Comparison of ENCODE assay signal across 27 mouse cellular contexts in the genomic region with DNA sequence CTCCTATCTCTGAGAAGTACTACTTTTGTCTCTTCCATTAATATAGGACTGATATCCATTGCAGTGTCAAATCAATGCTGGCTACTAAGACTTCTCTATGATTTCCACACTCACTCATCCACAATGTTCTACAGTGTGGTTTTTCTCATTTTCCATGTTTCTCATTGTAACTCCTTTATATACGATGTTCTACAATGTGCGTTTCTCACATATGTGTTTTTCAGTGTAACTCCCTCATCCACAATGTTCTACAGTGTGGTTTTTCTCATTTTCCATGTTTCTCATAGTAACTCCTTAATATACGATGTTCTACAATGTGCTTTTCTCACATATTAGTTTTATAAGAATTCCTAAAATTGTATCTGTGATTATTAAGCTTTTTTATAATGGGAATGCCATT. TPM values are rescaled to one million over a fixed set of nuclear protein-coding genes. Genes with fewer than 3 reads are reported as not detected.
DNase-seq lines count a peak whose midpoint lies in the region; ATAC-seq and TF ChIP-seq lines count a peak whose summit lies in the region.
"Had no signal": no experiment of that assay in that cellular context is flagged by ENCODE, and none has a peak within 500 bp of the region (broad histone marks: within the 10 kb centered on the region; RNA-seq: fewer than 3 reads in every experiment).

No protein-coding gene starts in this region.

- H3K27me3 ChIP-seq in forebrain, embryonic 11.5 days (ENCODE audit: control insufficient read depth, insufficient read depth, low read length): no peaks in the 10 kb centered on the region
- H3K27me3 ChIP-seq in forebrain, postnatal 0 days (ENCODE audit: insufficient read depth, low read length): no peaks in the 10 kb centered on the region
- no peaks in the 10 kb centered on the region for H3K27me3 ChIP-seq in midbrain, postnatal 0 days (ENCODE audit: insufficient read depth, low read length)
- no peaks in the 10 kb centered on the region for H3K27me3 ChIP-seq in midbrain, embryonic 10.5 days (ENCODE audit: low read depth, poor library complexity, severe bottlenecking)
- H3K27me3 ChIP-seq: CH12.LX; embryonic facial prominence, embryonic 12.5 days; forebrain, embryonic 13.5 days; heart, embryonic 15.5 days; hindbrain, embryonic 13.5 days; intestine, embryonic 15.5 days had no signal

- H3K9ac ChIP-seq in forebrain, embryonic 11.5 days (ENCODE audit: low read length): no peak overlapping the region
- H3K9ac ChIP-seq in forebrain, postnatal 0 days: no peak overlapping the region
- no peak overlapping the region for H3K9ac ChIP-seq in midbrain, postnatal 0 days (replicated peaks; ENCODE audit: low read length, poor library complexity, severe bottlenecking)
- H3K9ac ChIP-seq: embryonic facial prominence, embryonic 12.5 days; forebrain, embryonic 13.5 days; heart, embryonic 15.5 days; hindbrain, embryonic 13.5 days; intestine, embryonic 15.5 days had no signal

- no peak overlapping the region for H3K4me2 ChIP-seq in forebrain, embryonic 11.5 days (ENCODE audit: low read depth, low read length, severe bottlenecking)
- H3K4me2 ChIP-seq in forebrain, postnatal 0 days (ENCODE audit: low read depth): no peak overlapping the region
- H3K4me2 ChIP-seq in midbrain, postnatal 0 days (ENCODE audit: low read depth, low read length, poor library complexity, severe bottlenecking): no peak overlapping the region
- H3K4me2 ChIP-seq: embryonic facial prominence, embryonic 12.5 days; forebrain, embryonic 13.5 days; heart, embryonic 15.5 days; hindbrain, embryonic 13.5 days; intestine, embryonic 15.5 days had no signal

- no peak for DNase-seq in forebrain, embryonic 11.5 days (ENCODE audit: low spot score)
- no peak for DNase-seq in forebrain, postnatal 0 days
- DNase-seq in midbrain, postnatal 0 days (ENCODE audit: low spot score): no peak
- DNase-seq in midbrain, embryonic 10.5 days (ENCODE audit: low spot score): no peak
- DNase-seq in layer of hippocampus, adult 2 months (ENCODE audit: low spot score in 2 of 2): no peak
- no peak for DNase-seq in retina, postnatal 1 day
- DNase-seq: adrenal gland, postnatal 10 days; cerebellum, adult 11 months; cerebellum, adult 8-10 months; cerebellum, postnatal 14 days; gastrocnemius, postnatal 36 days; heart, adult 11 months had no signal

- H3K4me1 ChIP-seq in forebrain, embryonic 11.5 days (replicated peaks; ENCODE audit: control insufficient read depth, insufficient read depth, low read length): no peaks in the 10 kb centered on the region
- no peaks in the 10 kb centered on the region for H3K4me1 ChIP-seq in forebrain, postnatal 0 days (ENCODE audit: insufficient read depth)
- no peaks in the 10 kb centered on the region for H3K4me1 ChIP-seq in midbrain, postnatal 0 days (ENCODE audit: insufficient read depth, low read length)
- H3K4me1 ChIP-seq in midbrain, embryonic 10.5 days: no peaks in the 10 kb centered on the region
- H3K4me1 ChIP-seq: embryonic facial prominence, embryonic 12.5 days; forebrain, embryonic 13.5 days; heart, embryonic 15.5 days; hindbrain, embryonic 13.5 days; intestine, embryonic 15.5 days had no signal

- no peak overlapping the region for H3K27ac ChIP-seq in forebrain, embryonic 11.5 days (ENCODE audit: low read depth, low read length)
- no peak overlapping the region for H3K27ac ChIP-seq in forebrain, postnatal 0 days (ENCODE audit: low read depth, low read length)
- no peak overlapping the region for H3K27ac ChIP-seq in midbrain, postnatal 0 days (ENCODE audit: low read depth, low read length)
- H3K27ac ChIP-seq in midbrain, embryonic 10.5 days (replicated peaks): no peak overlapping the region
- no peak overlapping the region for H3K27ac ChIP-seq in layer of hippocampus, adult 2 months
- H3K27ac ChIP-seq: embryonic facial prominence, embryonic 12.5 days; forebrain, embryonic 13.5 days; heart, embryonic 15.5 days; hindbrain, embryonic 13.5 days; hindbrain, postnatal 0 days; intestine, embryonic 15.5 days had no signal

- TF ChIP-seq CTCF in forebrain, postnatal 0 days (IDR thresholded peaks at IDR 0.05; ENCODE audit: low read depth): no peak
- TF ChIP-seq CTCF in midbrain, postnatal 0 days (IDR thresholded peaks at IDR 0.05): no peak
- no peak for TF ChIP-seq CTCF in layer of hippocampus, adult 2 months (conservative IDR thresholded peaks at IDR 0.05)

- H3K4me3 ChIP-seq in forebrain, embryonic 11.5 days (ENCODE audit: low read depth, low read length): no peak overlapping the region
- H3K4me3 ChIP-seq in forebrain, postnatal 0 days (ENCODE audit: low read depth, low read length): no peak overlapping the region
- no peak overlapping the region for H3K4me3 ChIP-seq in midbrain, postnatal 0 days (ENCODE audit: low read depth, low read length)
- H3K4me3 ChIP-seq in midbrain, embryonic 10.5 days: no peak overlapping the region
- H3K4me3 ChIP-seq in layer of hippocampus, adult 2 months: no peak overlapping the region
- H3K4me3 ChIP-seq: embryonic facial prominence, embryonic 12.5 days; forebrain, embryonic 13.5 days; heart, embryonic 15.5 days; hindbrain, embryonic 13.5 days; intestine, embryonic 15.5 days had no signal

- no peaks in the 10 kb centered on the region for H3K36me3 ChIP-seq in forebrain, embryonic 11.5 days (ENCODE audit: control insufficient read depth, insufficient read depth, low read length)
- no peaks in the 10 kb centered on the region for H3K36me3 ChIP-seq in forebrain, postnatal 0 days (ENCODE audit: insufficient read depth)
- H3K36me3 ChIP-seq in midbrain, postnatal 0 days (ENCODE audit: insufficient read depth, low read length): no peaks in the 10 kb centered on the region
- H3K36me3 ChIP-seq in midbrain, embryonic 10.5 days: no peaks in the 10 kb centered on the region
- H3K36me3 ChIP-seq: embryonic facial prominence, embryonic 12.5 days; heart, embryonic 15.5 days; hindbrain, embryonic 13.5 days; intestine, embryonic 15.5 days had no signal

- H3K9me3 ChIP-seq in forebrain, embryonic 11.5 days (ENCODE audit: control insufficient read depth, low read length): no peaks in the 10 kb centered on the region
- H3K9me3 ChIP-seq in forebrain, postnatal 0 days (ENCODE audit: low read length): no peaks in the 10 kb centered on the region
- 0 out of 2 replicates have a peak, but pooled peaks cover 4% of the 10 kb centered on the region for H3K9me3 ChIP-seq in midbrain, postnatal 0 days (ENCODE audit: low read length)
- H3K9me3 ChIP-seq in midbrain, embryonic 10.5 days (replicated peaks): no peaks in the 10 kb centered on the region
- H3K9me3 ChIP-seq: embryonic facial prominence, embryonic 12.5 days; heart, embryonic 15.5 days; hindbrain, embryonic 13.5 days; intestine, embryonic 15.5 days had no signal

- ATAC-seq in forebrain, embryonic 11.5 days (replicated peaks; ENCODE audit: low FRiP score): peak; percentile 56; the same call in 1 of the 2 replicates
- ATAC-seq in forebrain, postnatal 0 days: no peak
- ATAC-seq in midbrain, postnatal 0 days (ENCODE audit: low FRiP score): peak; percentile 65; the same call in 1 of the 2 replicates
- peak; percentile 32 for ATAC-seq in inflammation-experienced regulatory T-cells, adult 6 months
- ATAC-seq in neutrophil, adult 5-6 weeks (ENCODE audit: extremely low read depth, insufficient number of reproducible peaks, low FRiP score, poor library complexity, severe bottlenecking): peak; percentile 48; the same call in 1 of the 2 replicates
- ATAC-seq: forebrain, embryonic 13.5 days; hindbrain, postnatal 0 days; intestine, embryonic 15.5 days had no signal

- 76% methylated on average over 3 of the region's 3 CpGs for WGBS in forebrain, embryonic 11.5 days
- WGBS in forebrain, postnatal 0 days: 80% methylated on average over 3 of the region's 3 CpGs
- WGBS in midbrain, postnatal 0 days: 71% methylated on average over 3 of the region's 3 CpGs
- WGBS in midbrain, embryonic 10.5 days: 63% methylated on average over 3 of the region's 3 CpGs

RNA-seq across cellular contexts. Expression of a gene that starts 1.7 kb away (rescaled TPM):
- not detected in 2 replicates for polyA plus RNA-seq in forebrain, embryonic 11.5 days (2014; fragmentation: Nextera tagmentation; extraction: Ambion mirVana)
- total RNA-seq in forebrain, postnatal 0 days (2014; rRNA removed): not detected in 2 replicates
- not detected in 2 replicates for polyA plus RNA-seq in forebrain, postnatal 0 days (2015; fragmentation: Nextera tagmentation; extraction: Ambion mirVana)
- not detected in 2 replicates for total RNA-seq in midbrain, postnatal 0 days (2014; rRNA removed)
- not detected in 2 replicates for polyA plus RNA-seq in midbrain, postnatal 0 days (2015; fragmentation: Nextera tagmentation; extraction: Ambion mirVana)
- polyA plus RNA-seq in midbrain, embryonic 10.5 days (2016; fragmentation: Nextera tagmentation; extraction: Ambion mirVana): not detected in 2 replicates
- polyA plus RNA-seq in inflammation-experienced regulatory T-cells, adult 6 months (2017; shearing (Covaris generic)): under 1 TPM in 1 of 3 experiments, not detected in 2; 0.03 TPM
- total RNA-seq in neutrophil, adult 5-6 weeks (2017): under 0.01 TPM in 1 of 2 replicates, not detected in the other
- total RNA-seq in layer of hippocampus, adult 2 months (2021): not detected
- total RNA-seq: adrenal gland, postnatal 10 days; adrenal gland, postnatal 4 days; CH12.LX; gastrocnemius, adult 8-10 months; gastrocnemius, postnatal 36 days; heart, postnatal 25 days; hindbrain, postnatal 0 days had no signal
- polyA plus RNA-seq: brain, embryonic 14.5 days; C2C12; cortical plate, adult 2 months; embryonic facial prominence, embryonic 12.5 days; forebrain, embryonic 13.5 days; heart, embryonic 15.5 days; hindbrain, embryonic 13.5 days; hindbrain, postnatal 0 days; intestine, embryonic 15.5 days had no signal
